Mouse (Mus musculus): ENCODE measurements around the gene Fmn2. TPM values are rescaled to one million over a fixed set of nuclear protein-coding genes. Genes with fewer than 3 reads are reported as not detected.
A peak's percentile ranks its signal among the peaks of the same experiment; 100 is the strongest.

Gene Fmn2
- total RNA-seq, 2 experiments from 2014 or later, result 0.40 to 0.62 TPM

- DNase-seq, result peak; percentile 36 to 67
- intact Hi-C loops (cut with DNase I), result loop anchor here (1.0 to 5.0 kb wide), 2 partner anchors 84 to 1096 kb away; no protein-coding TSS in a partner anchor
Measured at GRCm38 (mm10) chr1:174553272-174554007, 51.8 kb downstream of the Fmn2 start.

- intact Hi-C loops (cut with DNase I), result no loop called here
Measured at GRCm38 (mm10) chr1:174555412-174555811, 53.8 kb downstream of the Fmn2 start.

GRCm38 (mm10) chr1:174557211-174557610 lies 55.6 kb downstream of the Fmn2 start:
- intact Hi-C loops (cut with DNase I), result no loop called here
- no peak for DNase-seq

More at GRCm38 (mm10) chr1:174555412-174555811, 53.8 kb downstream of the Fmn2 start:
- no peak for DNase-seq

GRCm38 (mm10) chr1:174557841-174558240 lies 56.2 kb downstream of the Fmn2 start:
- DNase-seq, result no peak
- intact Hi-C loops (cut with DNase I), result no loop called here

GRCm38 (mm10) chr1:174558488-174558887 lies 56.9 kb downstream of the Fmn2 start:
- intact Hi-C loops (cut with DNase I), result no loop called here
- DNase-seq, result no peak

- intact Hi-C loops (cut with DNase I), result no loop called here
- DNase-seq, result no peak
Measured at GRCm38 (mm10) chr1:174564561-174564960, 62.9 kb downstream of the Fmn2 start.

GRCm38 (mm10) chr1:174568609-174569008 lies 67.0 kb downstream of the Fmn2 start:
- no peak for DNase-seq
- intact Hi-C loops (cut with DNase I), result no loop called here

GRCm38 (mm10) chr1:174592420-174592980 lies 90.9 kb downstream of the Fmn2 start:
- DNase-seq, result peak; percentile 13 to 17
- intact Hi-C loops (cut with DNase I), result no loop called here

- intact Hi-C loops (cut with DNase I), result loop anchor here (1.0 kb wide), 1 partner anchor 404 kb away; no protein-coding TSS in a partner anchor
- DNase-seq, result peak; percentile 44 to 73
Measured at GRCm38 (mm10) chr1:174594989-174595388, 93.4 kb downstream of the Fmn2 start.

GRCm38 (mm10) chr1:174597495-174597894 lies 95.9 kb downstream of the Fmn2 start:
- intact Hi-C loops (cut with DNase I), result no loop called here
- DNase-seq, result no peak

GRCm38 (mm10) chr1:174598226-174598625 lies 96.6 kb downstream of the Fmn2 start:
- intact Hi-C loops (cut with DNase I), result no loop called here
- DNase-seq, result no peak

- intact Hi-C loops (cut with DNase I), result no loop called here
- no peak for DNase-seq
Measured at GRCm38 (mm10) chr1:174600041-174600440, 98.4 kb downstream of the Fmn2 start.

GRCm38 (mm10) chr1:174600620-174601019 lies 99.0 kb downstream of the Fmn2 start:
- DNase-seq, result no peak
- intact Hi-C loops (cut with DNase I), result no loop called here

GRCm38 (mm10) chr1:174617368-174617767 lies 115.7 kb downstream of the Fmn2 start:
- intact Hi-C loops (cut with DNase I), result no loop called here

GRCm38 (mm10) chr1:174621512-174621911 lies 119.9 kb downstream of the Fmn2 start:
- intact Hi-C loops (cut with DNase I), result no loop called here
- DNase-seq, result no peak

More at GRCm38 (mm10) chr1:174617368-174617767, 115.7 kb downstream of the Fmn2 start:
- no peak for DNase-seq

- DNase-seq, result peak in 1 of 2 experiments; percentile 16
- intact Hi-C loops (cut with DNase I), result no loop called here
Measured at GRCm38 (mm10) chr1:174623054-174623453, 121.4 kb downstream of the Fmn2 start.

GRCm38 (mm10) chr1:174630074-174630473 lies 128.4 kb downstream of the Fmn2 start:
- intact Hi-C loops (cut with DNase I), result no loop called here
- no peak for DNase-seq

- intact Hi-C loops (cut with DNase I), result no loop called here
- no peak for DNase-seq
Measured at GRCm38 (mm10) chr1:174636291-174636690, 134.7 kb downstream of the Fmn2 start.

- no peak for DNase-seq
- intact Hi-C loops (cut with DNase I), result no loop called here
Measured at GRCm38 (mm10) chr1:174637564-174638085, 136.0 kb downstream of the Fmn2 start.

- DNase-seq, result no peak
- intact Hi-C loops (cut with DNase I), result no loop called here
Measured at GRCm38 (mm10) chr1:174640901-174641300, 139.3 kb downstream of the Fmn2 start.

GRCm38 (mm10) chr1:174643431-174644010 lies 141.9 kb downstream of the Fmn2 start:
- no peak for DNase-seq

More at GRCm38 (mm10) chr1:174643431-174644010, 141.9 kb downstream of the Fmn2 start:
- intact Hi-C loops (cut with DNase I), result no loop called here
